Mouse (Mus musculus) liver (tissue): ENCODE data around the gene Pkd1.

Experiments used
- DNase-seq: peaks from one replicate; pipeline ENCODE4 v3.0.0-alpha.2; 2020; ENCODE audit warnings: mixed read lengths

Pkd1 gene

GRCm38 (mm10) chr17:24549618-24550415 is at the start of gene Pkd1:
Gene Pkd1, plus strand, starts transcription at chr17:24549834.
- peak; percentile 100 for DNase-seq

GRCm38 (mm10) chr17:24502208-24502607 is 47.4 kb upstream of the Pkd1 start:
- DNase-seq: no peak

GRCm38 (mm10) chr17:24504085-24504484 is 45.5 kb upstream of the Pkd1 start:
- DNase-seq: no peak

DNA sequence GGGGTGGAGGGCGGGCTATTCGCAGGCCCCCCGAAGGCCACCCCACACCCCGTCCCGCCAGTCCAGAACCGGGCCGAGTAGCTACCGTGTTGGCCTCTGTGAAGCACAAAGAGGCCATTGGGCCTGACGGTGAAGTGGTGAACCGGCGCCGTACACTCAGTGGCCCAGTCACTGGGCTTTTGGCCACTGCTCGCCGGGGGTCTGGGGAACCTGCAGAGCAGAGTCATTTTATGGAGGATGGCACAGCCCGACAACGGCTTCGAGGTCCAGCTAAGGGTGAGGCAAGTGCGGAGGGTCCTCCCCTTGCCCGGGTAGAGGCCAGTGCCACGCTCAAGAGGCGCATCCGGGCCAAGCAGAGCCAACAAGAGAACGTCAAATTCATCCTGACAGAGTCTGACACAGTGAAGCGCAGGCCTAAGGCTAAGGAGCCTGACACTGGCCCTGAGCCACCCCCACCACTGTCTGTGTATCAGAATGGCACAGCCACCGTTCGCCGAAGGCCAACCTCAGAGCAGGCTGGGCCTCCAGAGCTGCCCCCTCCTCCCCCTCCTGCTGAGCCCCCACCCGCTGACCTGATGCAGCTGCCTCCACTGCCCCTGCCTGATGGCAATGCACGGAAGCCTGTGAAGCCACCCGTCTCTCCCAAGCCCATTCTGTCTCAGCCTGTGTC is 44.2 kb upstream of the Pkd1 start:
- no peak for DNase-seq

GRCm38 (mm10) chr17:24506332-24507070 is 43.1 kb upstream of the Pkd1 start:
- DNase-seq: no peak

GRCm38 (mm10) chr17:24507129-24507664 is 42.4 kb upstream of the Pkd1 start:
- DNase-seq: peak; percentile 42

DNA sequence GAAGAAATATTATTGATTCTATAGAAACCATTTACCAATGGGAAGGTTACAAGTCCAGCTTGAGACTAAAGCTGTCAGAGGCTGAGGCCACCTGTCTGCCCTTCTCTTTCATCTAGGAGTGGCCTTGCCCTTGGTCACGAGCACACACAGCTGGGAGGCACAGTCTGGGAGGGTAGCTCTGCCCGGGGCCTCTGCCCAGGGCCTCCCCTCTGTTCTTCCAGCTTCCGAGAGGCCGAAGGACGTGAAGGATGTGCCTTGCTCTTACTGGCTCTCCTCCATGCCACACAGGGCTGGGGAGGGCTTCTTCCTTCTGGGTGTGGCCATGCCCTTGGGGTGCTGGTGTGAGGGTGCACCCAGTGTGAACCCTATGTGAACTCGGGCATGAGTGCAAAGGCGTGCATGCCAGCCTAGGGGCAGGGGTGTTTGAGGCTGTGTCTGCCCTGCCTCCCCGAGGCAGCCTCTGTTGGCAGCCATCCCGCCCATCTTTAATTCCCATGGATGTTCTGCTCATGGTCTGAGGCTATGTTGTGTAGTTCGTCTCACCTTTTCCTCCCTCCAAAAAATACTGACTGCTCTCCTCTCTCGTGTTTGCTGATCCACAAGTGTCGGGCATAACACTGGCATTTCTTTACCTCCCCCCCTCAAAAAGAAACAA is 41.7 kb upstream of the Pkd1 start:
- no peak for DNase-seq

- peak; percentile 53 for DNase-seq
Observed at GRCm38 (mm10) chr17:24513609-24514008, 36.0 kb upstream of the Pkd1 start.

GRCm38 (mm10) chr17:24514270-24515257 is 35.1 kb upstream of the Pkd1 start:
- DNase-seq: no peak

DNA sequence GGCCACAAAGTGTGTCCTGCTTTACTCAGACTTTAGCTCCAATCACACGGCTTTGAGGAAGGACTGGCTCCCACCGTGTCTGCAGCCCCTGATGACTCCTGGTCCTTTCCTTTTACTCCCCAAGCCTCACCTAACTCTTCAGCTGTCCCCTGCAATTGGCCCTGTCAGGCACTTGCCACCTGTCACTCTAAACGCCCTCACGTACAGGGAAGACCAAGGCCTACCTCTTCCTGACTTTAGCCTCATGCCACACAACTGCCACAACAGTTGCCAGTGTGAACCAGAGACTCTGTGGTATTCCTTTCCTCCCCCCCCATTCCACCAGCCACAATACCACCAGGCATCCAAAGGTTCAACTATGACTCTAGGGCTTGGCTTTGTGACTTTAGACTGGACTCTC is 29.2 kb upstream of the Pkd1 start:
- no peak for DNase-seq

GRCm38 (mm10) chr17:24524734-24525133 is 24.9 kb upstream of the Pkd1 start:
- DNase-seq: no peak

DNA sequence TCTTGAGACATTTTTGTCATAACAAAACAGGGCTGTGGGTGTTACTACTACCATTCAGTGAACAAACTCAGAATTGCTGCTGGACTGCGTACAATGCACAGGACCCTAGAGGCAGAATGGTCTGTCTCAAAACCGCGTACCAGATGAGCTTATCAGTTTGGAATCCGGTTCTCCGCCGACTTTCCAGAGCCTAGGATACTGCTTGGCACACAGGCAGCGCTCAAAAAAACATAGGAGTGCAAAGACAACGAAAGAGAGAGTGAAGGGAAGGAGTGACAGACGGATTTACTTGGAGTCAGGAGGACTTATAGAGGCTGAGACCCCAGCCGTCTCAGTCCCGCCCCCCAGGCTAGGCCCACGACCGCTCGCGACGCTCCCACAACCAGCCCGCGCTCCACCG is 22.3 kb upstream of the Pkd1 start:
- DNase-seq: no peak

DNA sequence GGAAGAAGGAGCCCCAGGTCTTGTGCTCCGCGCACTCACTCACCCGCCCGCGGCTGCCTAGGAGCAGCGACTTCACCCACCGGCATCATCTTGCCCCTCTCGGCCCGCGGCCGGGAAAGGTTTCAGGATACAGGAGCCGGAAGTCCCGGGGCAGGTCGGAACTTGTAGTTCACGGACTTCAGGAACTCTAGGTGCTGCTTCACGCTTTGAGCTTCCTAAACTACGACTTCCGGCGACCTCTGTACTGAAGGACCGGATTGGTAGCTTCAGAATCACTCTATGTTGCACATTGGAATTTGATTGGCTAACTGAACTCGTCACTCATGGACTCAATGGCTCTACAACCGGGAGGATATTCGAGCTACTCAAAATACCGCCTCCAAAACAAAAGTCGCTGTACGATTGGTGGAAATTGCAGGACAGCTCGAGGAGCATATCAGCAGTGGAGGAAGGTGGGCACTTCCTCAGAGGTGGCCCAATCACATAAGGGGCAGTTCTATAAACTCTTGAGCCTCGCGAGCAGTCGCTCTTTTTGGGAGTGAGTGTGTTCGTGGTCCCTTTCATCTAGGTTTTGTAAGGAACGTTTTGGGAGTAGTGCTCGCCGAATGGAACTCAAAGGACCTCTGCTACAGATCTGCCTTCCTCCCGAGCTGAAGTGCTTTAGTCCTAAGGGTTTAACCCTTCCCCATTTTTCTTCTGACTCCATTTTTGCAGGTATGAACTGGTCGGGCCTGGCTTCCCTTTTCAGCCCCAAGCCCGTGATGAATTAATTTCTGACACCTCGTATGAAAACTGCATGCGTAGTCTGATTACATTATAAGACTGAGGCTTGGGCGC is 21.7 kb upstream of the Pkd1 start, which contains the start of gene Traf7:
TSS of gene Traf7 (minus strand) at position 216 of the 837 bp plus-strand sequence.
- DNase-seq: peak; percentile 92

- no peak for DNase-seq
Observed at GRCm38 (mm10) chr17:24528560-24528918, 21.1 kb upstream of the Pkd1 start.

DNA sequence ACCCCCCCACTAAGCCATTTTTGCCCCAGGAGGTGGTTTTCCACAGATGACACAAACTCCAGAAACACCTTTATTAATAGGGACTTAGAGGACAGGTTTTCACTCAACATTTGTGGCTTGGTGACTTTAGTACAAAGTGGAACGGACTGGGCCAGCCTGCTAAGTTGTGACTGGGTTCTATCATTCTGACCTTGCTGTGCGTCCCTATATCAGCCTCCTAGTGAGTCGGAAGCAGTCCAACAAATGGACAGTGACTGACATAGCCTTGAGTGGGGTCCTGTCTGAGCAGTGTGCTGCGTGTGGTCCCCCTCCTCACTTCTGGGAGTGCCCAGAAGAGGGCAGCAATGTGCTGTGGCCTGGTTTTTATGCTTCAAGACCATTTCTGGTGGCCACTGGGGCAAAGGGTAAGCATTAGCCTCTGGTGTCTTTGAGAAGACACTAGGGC is 20.6 kb upstream of the Pkd1 start:
- DNase-seq: peak; percentile 70

GRCm38 (mm10) chr17:24529883-24530282 is 19.8 kb upstream of the Pkd1 start:
- no peak for DNase-seq

GRCm38 (mm10) chr17:24530361-24531050 is 19.1 kb upstream of the Pkd1 start:
- no peak for DNase-seq

DNA sequence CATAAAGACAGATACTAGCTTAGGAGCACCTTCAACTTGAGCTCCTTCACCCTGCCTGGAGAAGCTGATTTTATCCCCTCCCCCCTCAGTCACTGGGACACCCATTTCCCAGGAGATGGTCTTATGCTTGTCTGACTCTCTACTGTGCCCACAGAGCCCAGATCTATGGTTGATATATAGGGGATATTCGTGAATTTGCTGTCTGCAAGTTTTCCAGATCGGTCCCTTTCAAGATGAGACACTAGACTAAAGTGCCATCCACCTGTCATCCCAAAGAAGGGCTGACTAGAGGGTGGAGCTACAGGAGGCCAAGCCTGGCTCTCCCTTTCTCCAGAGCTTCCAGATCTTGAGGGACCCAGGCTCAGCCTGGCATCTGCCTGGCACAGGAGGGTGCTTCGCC is 18.6 kb upstream of the Pkd1 start:
- no peak for DNase-seq

GRCm38 (mm10) chr17:24532045-24532444 is 17.6 kb upstream of the Pkd1 start:
- DNase-seq: no peak
